ENCODE assay signal across 33 mouse cellular contexts in genomic region chr3:138263154-138263930, GRCm38 (mm10). TPM values are rescaled to one million over a fixed set of nuclear protein-coding genes. Genes with fewer than 3 reads are reported as not detected.
DNase-seq lines count a peak whose midpoint lies in the region; ATAC-seq and TF ChIP-seq lines count a peak whose summit lies in the region.
"Had no signal": no experiment of that assay in that cellular context is flagged by ENCODE, and none has a peak within 500 bp of the region (broad histone marks: within the 10 kb centered on the region; RNA-seq: fewer than 3 reads in every experiment).

No protein-coding gene starts in this region.

- H3K9ac ChIP-seq in embryonic facial prominence, embryonic 14.5 days (ENCODE audit: low read depth, low read length): no peak overlapping the region
- 0 out of 2 replicates have a peak overlapping the region, but pooled peaks have one; percentile 32 for H3K9ac ChIP-seq in liver, adult 2 months (ENCODE audit: low read depth, low read length)
- H3K9ac ChIP-seq in liver, embryonic 12.5 days: no peak overlapping the region
- H3K9ac ChIP-seq in lung, embryonic 16.5 days (ENCODE audit: low read length): no peak overlapping the region
- no peak overlapping the region for H3K9ac ChIP-seq in stomach, embryonic 15.5 days
- H3K9ac ChIP-seq in hindbrain, embryonic 13.5 days: no peak overlapping the region
- H3K9ac ChIP-seq: embryonic facial prominence, embryonic 15.5 days; forebrain, embryonic 12.5 days; intestine, embryonic 15.5 days; limb, embryonic 13.5 days; midbrain, embryonic 13.5 days; neural tube, embryonic 13.5 days had no signal

- H3K4me2 ChIP-seq in embryonic facial prominence, embryonic 14.5 days (ENCODE audit: low read depth, low read length): no peak overlapping the region
- H3K4me2 ChIP-seq in liver, embryonic 12.5 days: no peak overlapping the region
- H3K4me2 ChIP-seq in lung, embryonic 16.5 days (ENCODE audit: low read depth, low read length): no peak overlapping the region
- no peak overlapping the region for H3K4me2 ChIP-seq in stomach, embryonic 15.5 days
- H3K4me2 ChIP-seq in hindbrain, embryonic 13.5 days: no peak overlapping the region
- H3K4me2 ChIP-seq: embryonic facial prominence, embryonic 15.5 days; forebrain, embryonic 12.5 days; intestine, embryonic 15.5 days; limb, embryonic 13.5 days; midbrain, embryonic 13.5 days; neural tube, embryonic 13.5 days had no signal

- no peak for TF ChIP-seq CTCF in liver, adult 2 months (IDR thresholded peaks at IDR 0.05; ENCODE audit: low read depth, low read length)

- H3K4me1 ChIP-seq in embryonic facial prominence, embryonic 14.5 days (ENCODE audit: control insufficient read depth, insufficient read depth, low read length): 0 out of 2 replicates have a peak, but pooled peaks cover 4% of the 10 kb centered on the region
- peaks cover 6% of the 10 kb centered on the region; the same call in 1 of the 2 replicates for H3K4me1 ChIP-seq in embryonic facial prominence, embryonic 10.5 days
- peaks cover 28% of the 10 kb centered on the region for H3K4me1 ChIP-seq in liver, adult 2 months (ENCODE audit: control insufficient read depth, insufficient read depth, low read length)
- H3K4me1 ChIP-seq in liver, embryonic 12.5 days: no peaks in the 10 kb centered on the region
- H3K4me1 ChIP-seq in lung, embryonic 16.5 days (replicated peaks; ENCODE audit: control insufficient read depth, insufficient read depth, low read length): no peaks in the 10 kb centered on the region
- H3K4me1 ChIP-seq in stomach, embryonic 15.5 days: no peaks in the 10 kb centered on the region
- H3K4me1 ChIP-seq in hindbrain, embryonic 13.5 days (replicated peaks): no peaks in the 10 kb centered on the region
- H3K4me1 ChIP-seq: embryonic facial prominence, embryonic 15.5 days; forebrain, embryonic 12.5 days; intestine, embryonic 15.5 days; limb, embryonic 13.5 days; midbrain, embryonic 13.5 days; neural tube, embryonic 13.5 days had no signal

- peak; percentile 41; the same call in 1 of the 2 replicates for ATAC-seq in embryonic facial prominence, embryonic 14.5 days (ENCODE audit: low read depth)
- ATAC-seq in liver, embryonic 12.5 days: no peak
- peak; percentile 74 for ATAC-seq in lung, embryonic 16.5 days (ENCODE audit: low read depth)
- ATAC-seq in stomach, embryonic 15.5 days (ENCODE audit: insufficient read depth, low FRiP score, low read depth): peak; percentile 27; the same call in 1 of the 2 replicates
- no peak for ATAC-seq in hindbrain, embryonic 13.5 days (ENCODE audit: low FRiP score)
- ATAC-seq: hindbrain, postnatal 0 days; intestine, embryonic 15.5 days; midbrain, embryonic 13.5 days had no signal

- 51% methylated on average over 5 of the region's 5 CpGs for WGBS in embryonic facial prominence, embryonic 14.5 days
- 81% methylated on average over 5 of the region's 5 CpGs for WGBS in embryonic facial prominence, embryonic 10.5 days
- 22% methylated on average over 5 of the region's 5 CpGs for WGBS in liver, adult 2 months
- 45% methylated on average over 5 of the region's 5 CpGs for WGBS in liver, embryonic 12.5 days (ENCODE audit: insufficient replicate concordance)
- 45% methylated on average over 5 of the region's 5 CpGs for WGBS in lung, embryonic 16.5 days
- 55% methylated on average over 5 of the region's 5 CpGs for WGBS in stomach, embryonic 15.5 days
- 89% methylated on average over 5 of the region's 5 CpGs for WGBS in hindbrain, embryonic 13.5 days

- peak; percentile 44 for DNase-seq in embryonic facial prominence, embryonic 14.5 days (ENCODE audit: low spot score)
- no peak for DNase-seq in embryonic facial prominence, embryonic 10.5 days (ENCODE audit: low spot score)
- DNase-seq in liver, adult 2 months (ENCODE audit: extremely low read depth, low read depth, low spot score): peak; percentile 95
- no peak for DNase-seq in lung, postnatal 10 days
- DNase-seq: adrenal gland, postnatal 25 days; cerebellum, adult 11-12 months; cerebellum, postnatal 10 days; gastrocnemius, postnatal 10 days; kidney, adult 2 months; kidney, postnatal 4 days; right cerebral cortex, postnatal 4 days had no signal

- no peaks in the 10 kb centered on the region for H3K27me3 ChIP-seq in embryonic facial prominence, embryonic 14.5 days (replicated peaks; ENCODE audit: control insufficient read depth, insufficient read depth, low read length)
- no peaks in the 10 kb centered on the region for H3K27me3 ChIP-seq in embryonic facial prominence, embryonic 10.5 days (replicated peaks; ENCODE audit: low read depth, poor library complexity, severe bottlenecking)
- no peaks in the 10 kb centered on the region for H3K27me3 ChIP-seq in liver, adult 2 months (ENCODE audit: control insufficient read depth, insufficient read depth, low read length)
- H3K27me3 ChIP-seq in liver, embryonic 12.5 days (replicated peaks): no peaks in the 10 kb centered on the region
- H3K27me3 ChIP-seq in lung, embryonic 16.5 days (ENCODE audit: control insufficient read depth, insufficient read depth, low read depth, low read length): no peaks in the 10 kb centered on the region
- H3K27me3 ChIP-seq in stomach, embryonic 15.5 days (replicated peaks): no peaks in the 10 kb centered on the region
- no peaks in the 10 kb centered on the region for H3K27me3 ChIP-seq in hindbrain, embryonic 13.5 days
- H3K27me3 ChIP-seq: embryonic facial prominence, embryonic 15.5 days; forebrain, embryonic 12.5 days; intestine, embryonic 15.5 days; limb, embryonic 13.5 days; midbrain, embryonic 13.5 days; neural tube, embryonic 13.5 days had no signal

- H3K9me3 ChIP-seq in embryonic facial prominence, embryonic 14.5 days (ENCODE audit: control insufficient read depth, low read length): no peaks in the 10 kb centered on the region
- no peaks in the 10 kb centered on the region for H3K9me3 ChIP-seq in embryonic facial prominence, embryonic 10.5 days
- no peaks in the 10 kb centered on the region for H3K9me3 ChIP-seq in liver, embryonic 12.5 days (replicated peaks)
- H3K9me3 ChIP-seq in lung, embryonic 16.5 days (ENCODE audit: control insufficient read depth, low read length): no peaks in the 10 kb centered on the region
- no peaks in the 10 kb centered on the region for H3K9me3 ChIP-seq in stomach, embryonic 15.5 days
- H3K9me3 ChIP-seq in hindbrain, embryonic 13.5 days: no peaks in the 10 kb centered on the region
- H3K9me3 ChIP-seq: embryonic facial prominence, embryonic 15.5 days; forebrain, embryonic 12.5 days; G1E; intestine, embryonic 15.5 days; limb, embryonic 13.5 days; midbrain, embryonic 13.5 days; neural tube, embryonic 13.5 days had no signal

- no peaks in the 10 kb centered on the region for H3K36me3 ChIP-seq in embryonic facial prominence, embryonic 14.5 days (ENCODE audit: control insufficient read depth, insufficient read depth, low read length)
- no peaks in the 10 kb centered on the region for H3K36me3 ChIP-seq in embryonic facial prominence, embryonic 10.5 days (replicated peaks)
- H3K36me3 ChIP-seq in liver, adult 2 months (ENCODE audit: control insufficient read depth, insufficient read depth, low read length): no peaks in the 10 kb centered on the region
- no peaks in the 10 kb centered on the region for H3K36me3 ChIP-seq in liver, embryonic 12.5 days
- H3K36me3 ChIP-seq in lung, embryonic 16.5 days (ENCODE audit: control insufficient read depth, insufficient read depth, low read length): no peaks in the 10 kb centered on the region
- no peaks in the 10 kb centered on the region for H3K36me3 ChIP-seq in stomach, embryonic 15.5 days
- no peaks in the 10 kb centered on the region for H3K36me3 ChIP-seq in hindbrain, embryonic 13.5 days
- H3K36me3 ChIP-seq: embryonic facial prominence, embryonic 15.5 days; forebrain, embryonic 12.5 days; G1E; intestine, embryonic 15.5 days; limb, embryonic 13.5 days; midbrain, embryonic 13.5 days; neural tube, embryonic 13.5 days had no signal

- H3K4me3 ChIP-seq in embryonic facial prominence, embryonic 14.5 days (ENCODE audit: low read depth, low read length): no peak overlapping the region
- no peak overlapping the region for H3K4me3 ChIP-seq in embryonic facial prominence, embryonic 10.5 days
- no peak overlapping the region for H3K4me3 ChIP-seq in liver, adult 2 months (ENCODE audit: insufficient read depth, low read depth, low read length)
- no peak overlapping the region for H3K4me3 ChIP-seq in liver, embryonic 12.5 days
- no peak overlapping the region for H3K4me3 ChIP-seq in lung, embryonic 16.5 days (ENCODE audit: low read length)
- no peak overlapping the region for H3K4me3 ChIP-seq in stomach, embryonic 15.5 days (replicated peaks)
- no peak overlapping the region for H3K4me3 ChIP-seq in hindbrain, embryonic 13.5 days
- H3K4me3 ChIP-seq: embryonic facial prominence, embryonic 15.5 days; forebrain, embryonic 12.5 days; intestine, embryonic 15.5 days; limb, embryonic 13.5 days; midbrain, embryonic 13.5 days; neural tube, embryonic 13.5 days had no signal

- no peak for TF ChIP-seq POLR2A in liver, adult 2 months (IDR thresholded peaks at IDR 0.05; ENCODE audit: extremely low read depth, insufficient read depth, low read length)

- H3K27ac ChIP-seq in embryonic facial prominence, embryonic 14.5 days (replicated peaks; ENCODE audit: low read depth, low read length): no peak overlapping the region
- no peak overlapping the region for H3K27ac ChIP-seq in embryonic facial prominence, embryonic 10.5 days (replicated peaks)
- H3K27ac ChIP-seq in liver, adult 2 months (replicated peaks; ENCODE audit: insufficient read depth, low read depth, low read length): peak overlapping the region; percentile 84
- no peak overlapping the region for H3K27ac ChIP-seq in liver, embryonic 12.5 days
- H3K27ac ChIP-seq in lung, embryonic 16.5 days (ENCODE audit: low read length): 0 out of 2 replicates have a peak overlapping the region, but pooled peaks have one; percentile 21
- H3K27ac ChIP-seq in stomach, embryonic 15.5 days: no peak overlapping the region
- H3K27ac ChIP-seq in hindbrain, embryonic 13.5 days: no peak overlapping the region
- H3K27ac ChIP-seq: embryonic facial prominence, embryonic 15.5 days; forebrain, embryonic 12.5 days; hindbrain, postnatal 0 days; intestine, embryonic 15.5 days; limb, embryonic 13.5 days; midbrain, embryonic 13.5 days; neural tube, embryonic 13.5 days had no signal

- H3K79me2 ChIP-seq in liver, adult 2 months (ENCODE audit: control insufficient read depth, insufficient read depth, low read length): no peaks in the 10 kb centered on the region

RNA-seq across cellular contexts. Expression of gene Adh1, which starts 2.6 kb away (rescaled TPM):
- polyA plus RNA-seq in embryonic facial prominence, embryonic 14.5 days (2014; fragmentation: Nextera tagmentation; extraction: Ambion mirVana): 24.2 and 25.6 TPM in 2 replicates
- not detected in 2 replicates for polyA plus RNA-seq in embryonic facial prominence, embryonic 10.5 days (2016; fragmentation: Nextera tagmentation; extraction: Ambion mirVana)
- 2,711 and 3,373 TPM in 2 replicates for total RNA-seq in liver, adult 2 months (2014; rRNA removed)
- polyA plus RNA-seq in liver, adult 2 months (2012; rRNA removed): 3,177 and 3,191 TPM in 2 replicates
- 0.92 and 0.97 TPM in 2 replicates for polyA plus RNA-seq in liver, embryonic 12.5 days (2016; fragmentation: Nextera tagmentation; extraction: Ambion mirVana)
- 1,307 and 1,323 TPM in 2 replicates for polyA plus RNA-seq in lung, embryonic 16.5 days (2015; fragmentation: Nextera tagmentation; extraction: Ambion mirVana)
- polyA plus RNA-seq in stomach, embryonic 15.5 days (2015; fragmentation: Nextera tagmentation; extraction: Ambion mirVana): 40.9 and 130 TPM in 2 replicates
- polyA plus RNA-seq in hindbrain, embryonic 13.5 days (2015; fragmentation: Nextera tagmentation; extraction: Ambion mirVana): 0.65 and 1.4 TPM in 2 replicates
- total RNA-seq: common myeloid progenitor, adult 5-6 weeks; megakaryocyte-erythroid progenitor cell, adult 5-6 weeks had no signal
- polyA plus RNA-seq: G1E had no signal

RNA-seq across cellular contexts. Expression of gene Adh7, which starts 45.8 kb away (rescaled TPM):
- 4.8 and 5.2 TPM in 2 replicates for polyA plus RNA-seq in embryonic facial prominence, embryonic 14.5 days (2014; fragmentation: Nextera tagmentation; extraction: Ambion mirVana)
- polyA plus RNA-seq in embryonic facial prominence, embryonic 10.5 days (2016; fragmentation: Nextera tagmentation; extraction: Ambion mirVana): not detected in 2 replicates
- total RNA-seq in liver, adult 2 months (2014; rRNA removed): 1.2 and 1.5 TPM in 2 replicates
- polyA plus RNA-seq in liver, adult 2 months (2012; rRNA removed): 0.40 and 1.7 TPM in 2 replicates
- 0.19 and 0.26 TPM in 2 replicates for polyA plus RNA-seq in liver, embryonic 12.5 days (2016; fragmentation: Nextera tagmentation; extraction: Ambion mirVana)
- polyA plus RNA-seq in lung, embryonic 16.5 days (2015; fragmentation: Nextera tagmentation; extraction: Ambion mirVana): 0.50 and 1.5 TPM in 2 replicates
- 0.53 and 0.76 TPM in 2 replicates for polyA plus RNA-seq in stomach, embryonic 15.5 days (2015; fragmentation: Nextera tagmentation; extraction: Ambion mirVana)
- 0.71 and 1.1 TPM in 2 replicates for polyA plus RNA-seq in hindbrain, embryonic 13.5 days (2015; fragmentation: Nextera tagmentation; extraction: Ambion mirVana)
- total RNA-seq: common myeloid progenitor, adult 5-6 weeks; megakaryocyte-erythroid progenitor cell, adult 5-6 weeks had no signal
- polyA plus RNA-seq: forebrain, embryonic 12.5 days; G1E; heart, embryonic 14.5 days; spleen, adult 2 months had no signal

RNA-seq across cellular contexts. Expression of gene Adh6a, which starts 49.7 kb away (rescaled TPM):
- polyA plus RNA-seq in embryonic facial prominence, embryonic 14.5 days (2014; fragmentation: Nextera tagmentation; extraction: Ambion mirVana): 0.17 TPM in 1 of 2 replicates, not detected in the other
- polyA plus RNA-seq in embryonic facial prominence, embryonic 10.5 days (2016; fragmentation: Nextera tagmentation; extraction: Ambion mirVana): not detected in 2 replicates
- total RNA-seq in liver, adult 2 months (2014; rRNA removed): not detected in 2 replicates
- polyA plus RNA-seq in liver, adult 2 months (2012; rRNA removed): not detected in 2 replicates
- polyA plus RNA-seq in liver, embryonic 12.5 days (2016; fragmentation: Nextera tagmentation; extraction: Ambion mirVana): not detected in 2 replicates
- polyA plus RNA-seq in lung, embryonic 16.5 days (2015; fragmentation: Nextera tagmentation; extraction: Ambion mirVana): 0.19 TPM in 1 of 2 replicates, not detected in the other
- polyA plus RNA-seq in stomach, embryonic 15.5 days (2015; fragmentation: Nextera tagmentation; extraction: Ambion mirVana): 0.32 and 0.61 TPM in 2 replicates
- polyA plus RNA-seq in hindbrain, embryonic 13.5 days (2015; fragmentation: Nextera tagmentation; extraction: Ambion mirVana): not detected in 2 replicates
- total RNA-seq: adrenal gland, postnatal 25 days; common myeloid progenitor, adult 5-6 weeks; gastrocnemius, postnatal 10 days; heart, postnatal 25 days; hindbrain, postnatal 0 days; layer of hippocampus, adult 8-10 months; layer of hippocampus, postnatal 25 days; left cerebral cortex, adult 8-10 months; left cerebral cortex, postnatal 36 days; megakaryocyte-erythroid progenitor cell, adult 5-6 weeks had no signal
- polyA plus RNA-seq: forebrain, embryonic 12.5 days; G1E; heart, embryonic 14.5 days; hindbrain, embryonic 11.5 days; hindbrain, postnatal 0 days; limb, embryonic 13.5 days; midbrain, embryonic 13.5 days; spleen, adult 2 months had no signal

Comparison
In these comparisons a context has a peak if more than half of its experiments do, and no peak if none do; other contexts are left out.
1. DNase-seq: peak in embryonic facial prominence, embryonic 14.5 days (single experiment) and liver, adult 2 months (single experiment); none in embryonic facial prominence, embryonic 10.5 days (single experiment) and lung, postnatal 10 days (single experiment).
2. H3K27ac ChIP-seq: peak in liver, adult 2 months (single experiment) and lung, embryonic 16.5 days (single experiment); none in embryonic facial prominence, embryonic 14.5 days (single experiment), embryonic facial prominence, embryonic 10.5 days (single experiment), liver, embryonic 12.5 days (single experiment), stomach, embryonic 15.5 days (single experiment) and hindbrain, embryonic 13.5 days (single experiment).
3. ATAC-seq: peak in embryonic facial prominence, embryonic 14.5 days (single experiment), lung, embryonic 16.5 days (single experiment) and stomach, embryonic 15.5 days (single experiment); none in liver, embryonic 12.5 days (single experiment) and hindbrain, embryonic 13.5 days (single experiment).